Mouse (Mus musculus) ES-E14 (cell line): ENCODE measurements around the gene Zfp692. TPM values are rescaled to one million over a fixed set of nuclear protein-coding genes. Genes with fewer than 3 reads are reported as not detected.

Experiments used
- DNase-seq: peaks from one replicate; pipeline ENCODE4 v3.0.0-alpha.2; 2013; ENCODE audit warnings: low read depth, low spot score
- H3K27ac ChIP-seq: 2 replicates; pipeline ENCODE4 v1.5.1; 2012; ENCODE audit warnings: low read depth, mild to moderate bottlenecking, low read length, moderate library complexity, mixed read lengths; ENCODE audit not compliant: poor library complexity, insufficient read depth, severe bottlenecking
- H3K36me3 ChIP-seq: 2 replicates; pipeline ENCODE4 v1.6.1; 2012; ENCODE audit warnings: mild to moderate bottlenecking, low read length, moderate library complexity, mixed read lengths; ENCODE audit not compliant: control insufficient read depth, poor library complexity, insufficient read depth, severe bottlenecking
- H3K4me1 ChIP-seq, 2 experiments: fragments of 150-350 bp in 1 of 2; sonication (generic) in 1 of 2; 2 replicates each; pipeline ENCODE4 v1.6.1; 2012; ENCODE audit warnings: low read length in 2 of 2, mild to moderate bottlenecking in 1 of 2, mixed read lengths in 1 of 2; ENCODE audit not compliant: control insufficient read depth in 2 of 2, insufficient read depth in 2 of 2, poor library complexity in 1 of 2
- H3K4me3 ChIP-seq, 2 experiments: fragments of 150-350 bp in 1 of 2; sonication (generic) in 1 of 2; 2 replicates each; pipeline ENCODE4 v1.5.1; 2012; ENCODE audit warnings: low read length in 2 of 2, low read depth in 1 of 2, mild to moderate bottlenecking in 1 of 2, mixed read lengths in 1 of 2; ENCODE audit not compliant: insufficient read depth in 1 of 2, poor library complexity in 1 of 2, severe bottlenecking in 1 of 2
- H3K9ac ChIP-seq: 2 replicates; pipeline ENCODE4 v1.6.1; 2012; ENCODE audit warnings: low read depth, mild to moderate bottlenecking, low read length, mixed read lengths; ENCODE audit not compliant: poor library complexity, insufficient read depth, severe bottlenecking
- H3K9me3 ChIP-seq: fragments of 150-350 bp; sonication (generic); 2 replicates; pipeline ENCODE4 v1.6.1; 2012; ENCODE audit warnings: low read depth, mild to moderate bottlenecking, low read length; ENCODE audit not compliant: control insufficient read depth, insufficient read depth
- CHD2 ChIP-seq: IDR thresholded peaks from 2 replicates; pipeline ENCODE4 v1.6.1; 2014; ENCODE audit warnings: mild to moderate bottlenecking, low read depth, low read length, inconsistent platforms
- HCFC1 ChIP-seq: IDR thresholded peaks from 2 replicates; pipeline ENCODE4 v1.6.1; 2012; ENCODE audit warnings: low read length, inconsistent platforms, borderline replicate concordance; ENCODE audit not compliant: insufficient read depth
- MAFK ChIP-seq: IDR thresholded peaks from 2 replicates; pipeline ENCODE4 v1.6.1; 2014; ENCODE audit warnings: mild to moderate bottlenecking, low read depth, low read length, inconsistent platforms; ENCODE audit not compliant: insufficient read depth
- ZC3H11A ChIP-seq: IDR thresholded peaks from 2 replicates; pipeline ENCODE4 v1.6.1; 2012; ENCODE audit warnings: low read depth, mild to moderate bottlenecking, inconsistent platforms, low read length, borderline replicate concordance
- ZNF384 ChIP-seq: IDR thresholded peaks from 2 replicates; pipeline ENCODE4 v1.6.1; 2012; ENCODE audit warnings: low read depth, low read length, inconsistent platforms
- in situ Hi-C, 2 experiments: fragments of 600-800 bp; cut with MboI; formaldehyde crosslinking; loops; one replicate each; pipeline ENCODE4 v1.15.1; 2025; ENCODE audit warnings: low sequenced_read_pairs in 2 of 2, inconsistent platforms in 1 of 2; ENCODE audit not compliant: unreplicated experiment in 2 of 2
- total RNA-seq: library from RNA; depleted of rRNA; stranded (reverse); fragments of 300-350 nt; gene quantifications from 2 replicates; pipeline ENCODE4 v1.2.3, GENCODE M21; 2012

Gene Zfp692
- total RNA-seq, 1 experiment, result 28.0 TPM

DNA sequence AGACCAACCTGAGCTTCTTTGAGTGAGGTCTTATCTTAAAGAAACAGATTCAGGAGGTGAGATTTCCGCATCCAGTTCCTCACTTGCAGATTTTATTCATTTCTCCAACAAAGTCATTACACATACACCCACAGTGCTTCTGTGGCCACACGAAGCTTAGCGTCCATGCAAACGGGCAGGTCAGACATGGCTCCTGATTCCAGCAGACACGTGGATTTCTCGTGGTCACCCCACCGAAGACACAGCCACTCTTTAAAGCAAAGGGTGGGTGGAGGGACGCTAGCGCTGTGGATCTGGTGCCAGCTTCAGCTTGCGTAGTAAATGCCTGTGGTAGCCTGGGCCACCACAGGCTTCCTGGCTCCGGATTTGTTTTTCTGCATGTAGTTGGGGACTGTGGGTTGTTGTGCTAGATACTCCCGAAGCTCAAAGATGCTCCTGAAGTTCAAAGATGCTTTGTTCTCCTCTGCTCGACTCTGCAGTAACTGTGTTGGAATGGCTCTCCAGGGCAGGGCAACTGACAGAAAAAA lies 24.8 kb upstream of the Zfp692 start:
- in situ Hi-C loops, result no loop called here
- Histone ChIP-seq H3K4me3 (no peak overlapping the region), H3K36me3 (no peaks in the 10 kb centered on the region), H3K27ac (no peak overlapping the region), H3K4me1 (no peaks in the 10 kb centered on the region), H3K9me3 (no peaks in the 10 kb centered on the region), H3K9ac (no peak overlapping the region)
- no peak for DNase-seq
- no peak for TF ChIP-seq ZC3H11A
- no peak for TF ChIP-seq CHD2
- TF ChIP-seq ZNF384, result no peak
- TF ChIP-seq MAFK, result no peak
- TF ChIP-seq HCFC1, result no peak

DNA sequence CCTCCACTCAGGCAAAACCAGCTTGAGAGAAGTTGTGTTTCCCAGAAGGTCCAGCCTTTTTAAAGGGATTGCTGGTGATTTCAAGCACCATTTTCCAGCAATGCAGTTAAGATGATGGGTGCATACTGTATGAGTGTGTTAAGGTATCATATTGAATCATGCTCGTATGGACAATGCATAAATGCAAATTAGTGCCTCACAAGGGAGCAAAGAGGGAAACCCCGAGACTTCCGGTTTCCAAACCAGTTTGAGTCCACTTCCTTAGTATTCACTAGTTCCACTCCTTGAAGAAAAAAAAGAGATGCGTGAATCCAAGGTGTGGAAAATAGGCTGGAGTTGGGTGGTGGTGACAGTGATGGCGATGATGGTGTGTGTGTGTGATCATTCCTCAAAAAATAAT lies 24.4 kb upstream of the Zfp692 start:
- H3K9ac ChIP-seq, result no peak overlapping the region
- H3K4me3 ChIP-seq, result no peak overlapping the region
- DNase-seq, result no peak
- H3K27ac ChIP-seq, result no peak overlapping the region
- H3K4me1 ChIP-seq, result no peaks in the 10 kb centered on the region
- in situ Hi-C loops, result no loop called here
- H3K9me3 ChIP-seq, result no peaks in the 10 kb centered on the region
- H3K36me3 ChIP-seq, result no peaks in the 10 kb centered on the region
- no peak for TF ChIP-seq CHD2
- no peak for TF ChIP-seq MAFK
- no peak for TF ChIP-seq ZC3H11A
- no peak for TF ChIP-seq HCFC1
- no peak for TF ChIP-seq ZNF384

DNA sequence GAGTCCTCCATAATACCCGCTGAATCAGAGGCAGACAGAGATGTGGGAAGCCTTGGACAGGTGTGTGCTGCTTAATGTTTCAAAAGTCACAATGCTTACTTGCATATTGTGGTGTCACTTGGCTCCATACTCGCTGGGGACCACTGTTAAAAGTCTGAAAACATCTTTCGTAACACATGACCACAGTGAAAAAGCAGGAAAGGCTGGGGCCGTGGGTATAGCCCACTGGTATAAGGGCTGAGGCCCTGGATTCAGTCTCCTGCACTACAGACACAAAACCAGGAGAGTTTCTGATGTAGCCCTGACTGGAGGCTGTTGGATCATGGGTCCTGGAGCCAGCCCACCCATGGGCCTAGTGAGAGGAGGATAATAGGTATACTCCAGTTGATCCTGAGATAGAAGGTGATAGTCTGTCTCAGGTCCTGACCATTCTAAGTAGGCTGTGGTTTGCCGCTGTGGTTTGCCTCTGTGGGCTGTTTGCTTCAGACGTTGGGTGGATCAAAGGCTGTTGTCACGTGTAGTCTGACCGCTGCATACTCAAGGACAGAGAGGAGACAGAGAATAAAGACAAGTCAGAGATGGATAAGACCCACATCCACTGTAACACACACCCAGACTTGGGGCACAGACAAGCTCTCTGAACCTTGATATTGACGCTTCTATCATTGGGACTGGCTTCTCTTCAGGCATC lies 16.7 kb upstream of the Zfp692 start:
- Histone ChIP-seq H3K9ac (no peak overlapping the region), H3K27ac (no peak overlapping the region), H3K4me3 (no peak overlapping the region), H3K4me1 (no peaks in the 10 kb centered on the region), H3K9me3 (no peaks in the 10 kb centered on the region), H3K36me3 (no peaks in the 10 kb centered on the region)
- TF ChIP-seq ZC3H11A, result no peak
- no peak for TF ChIP-seq CHD2
- TF ChIP-seq MAFK, result no peak
- no peak for TF ChIP-seq HCFC1
- TF ChIP-seq ZNF384, result no peak
- no peak for DNase-seq
- in situ Hi-C loops, result no loop called here

DNA sequence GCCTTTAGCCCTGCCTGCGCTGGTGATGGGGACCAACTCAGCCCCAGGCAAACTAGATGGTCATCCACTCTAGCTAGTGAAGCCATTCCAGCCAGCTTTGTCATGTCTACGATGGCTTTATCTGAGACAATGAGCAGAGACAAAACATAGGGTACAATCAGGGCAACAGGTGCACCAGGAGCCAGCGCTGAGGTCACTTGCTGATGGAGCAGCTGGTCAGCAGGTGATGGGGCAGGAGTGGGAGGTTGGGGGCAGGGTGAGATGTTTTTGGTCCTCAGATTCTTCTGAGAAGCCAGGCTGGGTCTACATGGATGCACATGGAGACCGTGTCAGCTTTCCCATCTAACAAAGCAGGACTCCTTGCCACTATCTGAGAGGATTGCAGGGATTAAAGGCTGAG lies 16.1 kb upstream of the Zfp692 start:
- in situ Hi-C loops, result no loop called here
- no peak for TF ChIP-seq HCFC1
- no peak for TF ChIP-seq ZNF384
- no peak for TF ChIP-seq CHD2
- no peak for TF ChIP-seq ZC3H11A
- no peak for TF ChIP-seq MAFK
- H3K27ac ChIP-seq, result no peak overlapping the region

GRCm38 (mm10) chr11:58292791-58293190 lies 14.1 kb upstream of the Zfp692 start:
- DNase-seq, result no peak
- H3K4me1 ChIP-seq, result no peaks in the 10 kb centered on the region
- in situ Hi-C loops, result no loop called here
- no peak overlapping the region for H3K9ac ChIP-seq
- H3K9me3 ChIP-seq, result no peaks in the 10 kb centered on the region
- TF ChIP-seq HCFC1 (no peak), MAFK (no peak), CHD2 (no peak), ZC3H11A (no peak), ZNF384 (no peak)
- no peak overlapping the region for H3K27ac ChIP-seq
- no peak overlapping the region for H3K4me3 ChIP-seq
- no peaks in the 10 kb centered on the region for H3K36me3 ChIP-seq

More for the DNA sequence above, 16.1 kb upstream of the Zfp692 start:
- H3K4me3 ChIP-seq, result no peak overlapping the region
- H3K36me3 ChIP-seq, result no peaks in the 10 kb centered on the region
- H3K9me3 ChIP-seq, result no peaks in the 10 kb centered on the region
- H3K4me1 ChIP-seq, result no peaks in the 10 kb centered on the region
- DNase-seq, result no peak
- H3K9ac ChIP-seq, result no peak overlapping the region
